Mouse (Mus musculus) spleen, embryonic (tissue): ENCODE measurements at regions not wholly inside any gene's neighbourhood (a gene's known extent, or its start where the extent isn't known, plus 50 kb on each side); places are given as distances from the start of the nearest gene placed in this dataset.

Experiments
- CTCF ChIA-PET: fragments of 350-600 bp; sonication (Branson Sonifier 250); formaldehyde crosslinking; loops from one replicate; lab custom pipeline; 2022; lab: Charles Lee

DNA sequence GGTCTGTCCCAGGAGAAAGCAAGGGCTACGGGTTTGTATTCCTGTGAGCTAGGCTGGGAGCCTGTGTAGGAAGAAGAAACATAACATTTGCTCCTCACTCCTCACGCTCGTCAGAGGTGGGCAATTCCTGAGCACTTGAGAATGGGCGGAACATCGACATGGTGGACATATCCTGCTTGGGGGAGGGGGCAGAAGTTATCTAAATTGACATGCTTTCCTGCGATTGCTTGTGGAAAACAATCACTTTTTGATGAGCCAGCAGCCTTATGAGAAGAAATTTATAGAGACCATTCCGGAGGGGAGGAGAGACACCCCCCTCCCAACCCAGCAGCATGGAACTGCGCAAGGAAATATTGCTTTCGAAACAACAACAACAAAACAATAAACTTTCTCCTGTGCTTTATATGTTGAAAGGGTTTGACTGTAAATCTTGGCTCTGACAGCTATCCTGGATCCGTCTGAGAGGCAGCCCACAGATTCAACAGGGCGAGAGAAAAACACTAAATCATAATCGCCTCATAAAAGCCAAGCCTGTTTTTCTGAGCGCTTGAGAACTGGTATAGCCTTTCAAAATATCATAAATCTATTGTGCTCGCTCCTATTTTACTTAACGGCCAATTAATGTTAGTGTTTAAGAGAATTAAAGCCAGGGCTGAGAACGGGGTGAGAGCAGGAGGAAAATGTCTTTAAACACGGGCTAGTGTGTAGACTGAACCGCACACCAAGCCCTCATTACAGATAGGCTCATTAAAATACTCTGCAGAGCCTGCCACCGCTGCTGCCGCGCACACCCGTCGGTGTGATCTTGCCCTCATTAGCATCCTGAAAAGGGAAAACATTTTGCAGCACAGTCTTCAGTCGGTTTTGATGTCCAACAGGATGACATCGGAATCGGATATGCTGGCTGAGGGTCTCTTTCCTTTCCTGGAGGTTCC lies 242.0 kb downstream of the Cd83 start:
- CTCF ChIA-PET: no interaction called here

DNA sequence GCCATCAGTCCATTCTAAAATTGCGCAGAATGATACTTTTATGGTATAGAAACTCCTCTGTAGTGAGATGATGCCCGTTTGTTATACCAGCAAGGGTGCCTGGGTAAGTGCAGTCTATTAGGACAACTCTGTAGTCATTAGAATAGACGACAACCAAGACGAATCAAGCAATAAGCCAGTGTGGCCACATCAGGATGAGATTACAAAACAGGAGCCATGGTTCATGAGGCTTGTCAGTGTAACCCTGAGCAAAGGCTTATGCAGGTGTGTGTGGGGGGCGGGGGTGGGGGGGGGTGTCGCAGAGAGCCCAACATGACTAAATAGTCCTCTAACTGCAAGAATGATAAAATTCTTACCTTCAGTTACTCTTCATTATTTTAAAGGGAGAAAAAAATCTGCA lies 243.5 kb downstream of the Cd83 start:
- CTCF ChIA-PET: interaction anchor here (0.5 kb wide), 1 partner anchor 13 kb away, joined by 3 read pairs; no protein-coding TSS in a partner anchor

DNA sequence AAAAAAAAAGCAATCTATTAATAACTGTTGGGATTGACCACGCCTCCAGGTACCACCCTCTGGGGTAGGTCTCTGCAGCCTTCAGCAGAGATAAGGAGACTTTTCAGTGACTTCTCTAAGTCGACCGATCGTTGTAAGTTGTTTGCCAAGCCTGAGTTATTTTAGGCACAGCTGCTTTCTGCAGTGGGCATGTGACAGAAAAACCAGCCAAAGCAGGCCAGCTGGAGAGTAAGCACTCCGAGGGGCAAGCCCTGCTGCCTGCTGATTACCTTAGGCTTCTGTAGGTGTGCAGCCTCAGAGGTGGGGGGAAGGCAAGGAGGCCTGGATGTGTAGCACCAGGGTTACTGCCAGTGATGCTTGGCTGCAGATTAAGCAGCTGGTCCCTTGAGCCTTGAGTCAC lies 246.0 kb downstream of the Cd83 start:
- CTCF ChIA-PET: no interaction called here

DNA sequence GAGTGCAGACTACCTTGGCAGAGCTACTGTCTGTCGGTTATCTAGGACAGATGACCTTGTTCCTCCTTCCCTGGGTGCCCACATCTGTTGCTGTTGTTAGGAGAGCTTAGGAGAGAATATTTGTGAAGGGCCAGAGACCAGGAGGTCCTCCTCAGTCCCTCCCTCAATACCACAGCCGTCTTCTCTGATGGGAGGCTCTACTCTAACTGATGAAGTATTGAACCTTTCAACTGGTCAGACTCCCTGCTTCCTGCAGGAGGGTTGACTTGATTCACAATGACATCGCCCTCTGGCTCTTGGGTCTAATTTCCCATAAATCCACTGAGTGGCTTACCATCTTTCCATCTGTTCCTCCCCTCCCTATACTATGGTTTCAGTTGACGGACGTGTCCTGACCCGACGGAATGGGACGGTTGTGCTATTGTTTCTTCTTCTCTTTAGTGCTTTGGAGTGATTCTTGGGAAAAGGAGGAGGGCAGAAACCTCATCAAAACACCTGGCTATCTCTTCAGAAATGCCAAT lies 253.3 kb downstream of the Cd83 start:
- CTCF ChIA-PET: no interaction called here

DNA sequence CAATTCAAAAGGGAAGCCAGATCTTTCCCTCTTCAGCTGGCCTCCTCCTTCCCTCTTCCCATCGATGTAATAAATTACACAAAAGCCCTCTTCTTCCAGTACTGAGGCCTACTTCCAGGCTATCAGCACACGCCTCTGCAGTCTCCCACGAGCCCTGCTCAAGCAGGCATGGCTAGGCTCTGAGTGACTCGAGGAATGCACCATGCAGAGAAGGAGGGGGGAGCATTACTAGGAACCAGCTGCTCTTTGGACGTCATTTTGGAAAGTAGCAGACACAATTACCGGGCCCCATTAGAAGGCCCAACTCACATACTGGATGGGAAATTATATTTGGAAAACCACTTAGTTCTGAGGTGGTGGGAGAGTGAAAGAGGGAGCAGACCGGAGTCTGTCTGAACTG lies 253.7 kb downstream of the Cd83 start:
- CTCF ChIA-PET: no interaction called here

DNA sequence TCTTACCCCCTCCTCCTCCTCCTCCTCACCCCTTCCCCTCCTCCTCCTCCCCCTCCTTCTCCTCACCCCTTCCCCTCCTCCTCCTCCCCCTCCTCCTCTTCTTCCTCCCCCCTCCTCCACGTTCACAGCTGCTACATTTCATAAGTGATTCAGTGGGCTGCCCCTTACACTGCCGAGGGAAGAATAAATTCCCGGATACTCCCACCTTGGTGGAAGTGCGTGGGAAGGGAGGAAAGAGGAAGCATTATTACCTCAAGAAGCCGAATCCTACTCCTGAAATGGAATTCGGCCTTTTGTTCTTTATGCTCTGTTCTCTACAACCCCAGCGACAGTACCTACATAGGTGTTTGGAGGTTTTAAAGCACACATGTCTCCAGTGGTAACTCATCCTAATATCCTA lies 256.1 kb downstream of the Cd83 start:
- CTCF ChIA-PET: no interaction called here

DNA sequence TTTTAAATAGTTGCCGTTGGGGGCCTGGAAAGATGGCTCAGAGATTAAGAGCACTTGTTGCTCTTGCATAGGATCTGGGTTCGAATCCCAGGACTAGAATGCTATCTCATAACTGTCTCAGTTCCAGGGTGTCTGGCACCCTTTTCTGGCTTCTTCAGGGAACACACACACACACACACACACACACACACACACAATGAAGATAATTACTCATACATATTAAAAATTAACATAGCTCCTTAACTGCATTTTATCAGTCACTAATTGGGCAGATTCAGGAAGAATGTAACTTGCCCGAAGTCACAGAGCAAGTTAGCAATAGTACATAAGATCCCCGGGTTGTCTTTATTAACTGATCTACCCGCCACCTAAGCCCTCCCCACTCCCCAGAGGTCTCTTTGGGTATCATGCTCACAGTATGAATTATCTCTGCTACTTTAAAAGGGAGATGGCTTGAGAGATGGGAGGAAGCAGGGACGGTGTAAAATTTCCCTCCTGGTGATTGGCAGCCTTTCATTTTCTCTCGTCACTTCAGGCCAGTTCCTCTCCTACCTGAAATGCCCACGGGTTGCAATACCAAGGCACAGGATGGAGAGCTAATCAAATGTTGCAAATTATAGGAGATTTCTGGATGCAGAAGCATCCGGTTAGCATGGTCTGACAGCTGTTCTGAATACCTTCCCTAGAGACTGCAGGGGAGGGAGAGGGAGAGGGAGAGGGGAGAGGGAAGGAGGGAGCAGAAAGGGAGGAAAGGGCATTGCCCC lies 258.3 kb downstream of the Cd83 start:
- CTCF ChIA-PET: no interaction called here

DNA sequence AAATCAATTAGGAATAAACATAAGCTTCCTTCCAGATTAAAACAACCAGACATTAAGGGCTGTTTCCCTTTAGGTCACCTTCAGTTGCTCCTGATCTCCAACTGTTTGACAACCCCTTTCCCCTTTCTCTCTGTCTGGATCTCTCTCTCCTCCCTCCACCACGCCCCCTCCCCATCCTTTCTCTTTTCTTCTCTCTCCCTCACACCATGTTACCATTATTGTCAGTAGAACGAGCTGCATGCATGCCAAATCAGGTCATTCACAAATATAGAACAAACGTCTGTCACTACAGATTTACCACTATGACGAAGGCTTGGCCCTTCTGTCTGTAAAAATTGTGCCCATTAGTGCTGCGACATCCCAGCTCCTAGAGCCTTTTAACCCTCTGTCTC lies 258.9 kb downstream of the Cd83 start:
- CTCF ChIA-PET: interaction anchor here (0.6 kb wide), 1 partner anchor 375 kb away, joined by 3 read pairs; no protein-coding TSS in a partner anchor

DNA sequence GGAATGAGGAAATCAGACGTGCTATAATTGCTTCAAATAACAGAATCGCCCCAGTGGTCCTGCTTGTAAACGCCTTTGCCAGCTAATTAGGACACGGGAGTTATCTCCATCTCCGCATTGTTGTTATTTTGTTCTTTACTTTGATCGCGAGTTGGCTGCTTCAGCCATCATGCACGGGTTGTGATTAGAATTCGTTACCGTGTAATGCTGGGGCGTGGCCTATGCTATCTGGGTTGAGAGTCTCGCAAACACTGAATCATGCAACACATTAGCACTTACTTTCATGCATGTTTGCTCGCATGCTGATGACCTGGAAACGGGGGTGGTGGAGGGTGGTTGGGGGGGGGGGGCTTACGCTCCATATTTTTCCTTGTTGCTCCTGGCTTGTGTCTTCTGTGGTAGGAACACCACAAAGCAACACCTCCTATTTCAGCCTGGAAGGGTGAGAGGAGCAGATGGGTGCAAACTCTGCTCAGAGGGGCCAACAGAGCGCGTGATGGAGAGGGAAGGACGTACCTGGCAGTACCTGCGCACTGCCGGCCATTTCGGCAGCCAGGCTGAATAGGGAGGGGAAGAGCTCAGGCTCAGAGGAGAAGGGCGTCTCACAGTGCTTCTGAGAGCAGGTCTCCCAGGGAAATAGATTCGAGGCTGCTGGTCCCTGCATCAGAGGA lies 260.1 kb downstream of the Cd83 start:
- CTCF ChIA-PET: no interaction called here

DNA sequence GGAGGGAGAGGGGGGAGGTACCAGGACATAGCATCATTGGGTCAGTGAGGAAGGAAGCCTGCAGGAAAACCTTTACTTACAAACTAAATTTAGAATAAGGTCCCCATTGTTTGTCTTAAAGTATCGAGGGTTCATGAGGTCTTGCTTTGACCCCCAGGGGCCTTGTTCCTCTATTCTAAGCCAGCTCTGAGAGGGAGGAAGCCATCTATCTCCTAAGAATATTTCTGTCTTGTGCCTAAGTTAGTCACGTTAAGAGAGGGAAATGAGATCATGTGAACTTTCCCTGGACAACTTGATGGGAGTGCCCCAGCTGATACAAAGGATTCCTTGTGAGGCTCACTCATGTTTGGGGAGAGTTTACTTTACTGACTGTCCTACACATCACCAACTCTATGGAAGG lies 261.9 kb downstream of the Cd83 start:
- CTCF ChIA-PET: no interaction called here

DNA sequence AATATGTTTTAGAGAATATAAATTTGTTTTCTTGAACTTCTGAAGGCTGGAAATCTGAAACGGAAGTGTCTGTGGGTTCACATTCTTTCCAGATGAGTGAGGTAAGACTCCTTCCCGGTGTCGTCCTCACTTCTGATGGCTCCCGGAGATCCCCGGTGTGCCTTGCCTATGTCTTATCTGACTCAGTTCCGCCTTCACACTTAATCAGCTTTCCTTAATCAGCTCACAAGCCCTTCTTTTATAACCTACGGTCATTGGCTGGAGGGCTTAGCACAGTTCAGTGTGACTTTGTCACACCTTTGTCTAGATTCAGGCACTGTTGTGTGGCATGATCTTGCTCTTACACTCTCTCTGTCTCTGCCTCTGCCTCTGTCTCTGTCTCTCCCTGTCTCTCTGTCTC lies 269.6 kb downstream of the Cd83 start:
- CTCF ChIA-PET: no interaction called here

DNA sequence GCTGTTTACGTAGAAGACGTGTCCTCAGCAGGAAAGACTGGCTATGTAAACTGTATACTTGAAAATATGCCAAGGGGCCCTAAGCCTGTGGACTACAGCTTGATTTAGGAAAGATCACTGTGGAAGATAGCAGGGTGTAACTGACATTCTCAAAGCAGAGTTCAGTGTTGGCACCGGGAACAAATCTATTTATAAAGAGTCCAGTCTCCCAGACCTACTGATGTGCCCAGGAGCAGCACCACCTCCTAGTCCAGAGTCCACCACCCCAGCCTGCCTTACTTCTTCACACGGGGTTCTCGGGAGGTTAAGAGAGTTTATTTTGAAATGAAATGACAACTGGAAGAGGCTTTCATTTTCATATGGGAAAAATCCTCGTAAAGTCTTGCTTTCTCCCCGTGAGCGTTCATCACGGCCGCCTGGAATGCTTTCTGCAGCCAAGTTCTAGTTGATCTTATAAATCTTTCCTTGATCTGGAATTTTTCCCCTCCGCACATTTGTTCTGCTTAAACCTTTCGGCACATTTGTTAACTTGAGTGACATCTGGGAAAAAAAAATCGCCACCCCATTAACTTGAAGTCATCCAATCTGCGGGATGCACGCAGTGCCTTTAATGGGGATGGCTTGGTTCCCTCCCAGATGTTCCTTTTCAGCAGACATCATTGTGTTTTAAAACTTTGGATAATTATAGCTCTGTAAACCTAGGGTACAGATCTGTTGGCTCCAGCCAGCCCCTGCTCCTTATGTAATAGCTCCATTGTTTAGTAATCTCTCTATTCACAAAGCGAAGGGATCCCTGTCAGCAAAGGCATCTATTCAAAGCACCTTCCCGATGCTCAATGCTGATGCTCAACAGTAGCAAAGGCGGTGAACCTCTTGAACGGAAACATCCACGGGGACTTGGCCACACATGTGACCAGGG lies 271.3 kb downstream of the Cd83 start:
- CTCF ChIA-PET: no interaction called here

DNA sequence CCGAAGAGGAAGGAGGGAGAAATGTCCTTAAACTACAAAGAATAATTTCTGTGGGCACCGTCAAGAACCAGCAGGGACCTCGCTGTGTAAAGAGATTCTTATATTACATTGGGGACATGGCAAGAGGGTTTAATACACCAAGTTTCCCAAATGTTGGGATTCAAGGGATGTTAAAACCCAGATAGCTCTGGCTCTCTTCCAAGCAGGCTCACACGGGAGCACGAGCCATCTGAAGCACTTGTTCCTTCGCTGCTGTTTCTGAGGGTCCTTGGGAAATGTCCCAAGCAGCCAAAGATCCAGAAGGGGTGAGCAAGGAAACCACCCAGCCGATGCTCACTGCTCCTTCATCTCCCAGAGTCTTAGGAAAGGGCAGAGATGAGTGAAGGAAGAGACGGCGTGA lies 272.1 kb downstream of the Cd83 start:
- CTCF ChIA-PET: no interaction called here

DNA sequence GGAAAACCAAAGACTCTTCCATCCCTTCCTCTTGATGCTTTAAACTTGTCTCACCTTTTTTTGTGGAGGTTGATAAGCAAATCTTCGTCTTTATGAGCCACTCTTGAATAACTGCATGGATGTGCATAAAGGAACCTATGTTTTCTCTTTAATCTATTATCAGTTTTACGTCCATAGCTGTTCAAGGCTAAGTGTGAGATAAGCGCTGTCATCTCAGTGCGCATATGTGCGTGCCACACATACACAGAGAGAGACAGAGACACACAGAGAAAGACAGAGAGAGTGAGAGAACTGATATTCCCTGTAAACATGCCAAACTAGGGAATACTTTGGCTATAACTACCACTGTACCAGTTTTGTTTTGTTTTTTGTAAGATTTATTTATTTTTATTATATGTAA lies 273.0 kb downstream of the Cd83 start:
- CTCF ChIA-PET: interaction anchor here (0.6 kb wide), 1 partner anchor 238 kb away, joined by 3 read pairs; no protein-coding TSS in a partner anchor

DNA sequence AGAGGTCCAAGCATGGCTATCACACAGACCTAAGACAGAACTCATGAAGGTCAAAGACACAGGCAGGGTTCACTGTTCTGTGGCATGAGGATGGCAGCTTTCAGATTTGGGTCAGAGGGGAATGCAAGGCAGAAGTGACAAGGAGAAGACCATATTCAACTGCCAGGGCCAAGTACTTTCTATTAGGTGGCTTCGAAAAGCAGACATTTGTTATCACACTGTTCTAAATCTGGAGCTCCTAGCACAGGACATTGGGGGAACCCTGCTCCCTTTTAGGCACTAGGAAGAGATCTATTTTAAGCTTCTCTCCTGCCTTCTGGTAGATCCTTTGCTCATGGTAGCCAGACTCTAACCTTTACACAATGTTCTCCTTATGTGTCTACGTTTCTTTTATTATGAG lies 273.7 kb downstream of the Cd83 start:
- CTCF ChIA-PET: interaction anchor here (0.6 kb wide), 1 partner anchor 239 kb away, joined by 3 read pairs; no protein-coding TSS in a partner anchor

DNA sequence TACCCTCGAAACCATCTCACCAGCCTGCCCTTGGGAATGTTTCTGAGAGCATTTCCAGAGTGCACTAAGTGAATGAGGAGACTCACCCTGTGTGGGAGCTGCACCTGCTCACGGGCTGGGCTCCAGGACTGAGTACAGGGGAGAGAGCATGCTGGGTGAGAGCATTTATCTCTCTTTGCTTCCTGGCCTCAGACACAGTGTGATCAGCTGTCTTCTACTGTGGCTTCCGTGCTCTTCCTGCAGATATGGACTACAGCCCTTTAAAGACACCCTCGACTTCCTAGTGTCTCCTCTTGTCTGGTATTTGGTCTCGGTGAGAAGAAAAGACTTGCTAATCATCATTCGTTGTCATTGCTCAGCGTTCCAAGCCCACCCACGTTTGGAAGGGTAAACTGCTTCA lies 274.9 kb downstream of the Cd83 start:
- CTCF ChIA-PET: no interaction called here

DNA sequence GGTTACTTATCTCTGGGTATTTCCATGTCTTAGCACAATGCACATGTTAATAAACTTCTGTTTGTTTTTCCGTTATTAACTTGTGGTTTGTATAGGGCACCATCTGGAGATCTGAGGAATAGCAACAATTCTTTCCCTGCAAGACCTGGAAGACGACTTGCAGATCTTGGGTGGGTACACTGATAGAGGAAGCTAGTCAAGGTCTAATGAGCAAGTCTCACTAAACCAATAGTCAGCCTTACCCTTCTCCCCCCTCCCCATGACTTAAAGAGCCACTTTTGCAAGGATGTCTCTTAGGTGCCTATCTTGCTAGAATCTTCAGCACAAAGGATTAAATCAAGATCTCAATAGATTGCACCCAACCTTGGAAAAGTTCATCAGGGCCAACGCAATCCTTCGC lies 276.7 kb downstream of the Cd83 start:
- CTCF ChIA-PET: interaction anchor here (0.7 kb wide), 1 partner anchor 172 kb away, joined by 3 read pairs; no protein-coding TSS in a partner anchor

DNA sequence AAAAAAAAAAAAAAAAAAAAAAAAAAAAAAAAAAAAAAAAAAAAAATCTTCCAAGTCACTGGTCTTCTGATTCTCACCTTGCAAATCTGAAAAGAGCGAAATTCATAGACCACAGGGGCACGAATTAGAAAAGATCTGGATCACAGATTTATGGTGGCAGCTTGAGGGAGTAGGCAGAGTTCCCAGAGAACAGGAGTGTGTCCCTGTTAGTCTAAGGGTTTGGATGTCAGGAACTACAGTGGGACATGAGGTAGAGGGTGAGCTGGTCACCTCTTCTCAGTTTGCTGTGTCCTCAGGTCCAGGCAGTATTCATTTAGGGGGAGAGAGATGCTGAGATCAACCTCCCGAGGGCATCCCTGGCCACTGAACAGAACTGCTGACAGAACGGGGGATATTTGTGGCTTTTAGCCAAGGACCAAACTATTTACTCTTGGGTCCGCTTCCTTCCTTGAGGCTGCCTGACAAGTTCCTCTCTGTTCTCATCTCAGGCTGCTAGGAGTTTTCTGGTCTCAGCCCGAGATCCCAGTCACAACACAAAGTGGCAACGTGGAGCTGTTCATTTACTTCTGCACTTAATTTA lies 277.2 kb downstream of the Cd83 start:
- CTCF ChIA-PET: interaction anchor here (1.0 kb wide), 1 partner anchor 12 kb away, joined by 3 read pairs; no protein-coding TSS in a partner anchor

DNA sequence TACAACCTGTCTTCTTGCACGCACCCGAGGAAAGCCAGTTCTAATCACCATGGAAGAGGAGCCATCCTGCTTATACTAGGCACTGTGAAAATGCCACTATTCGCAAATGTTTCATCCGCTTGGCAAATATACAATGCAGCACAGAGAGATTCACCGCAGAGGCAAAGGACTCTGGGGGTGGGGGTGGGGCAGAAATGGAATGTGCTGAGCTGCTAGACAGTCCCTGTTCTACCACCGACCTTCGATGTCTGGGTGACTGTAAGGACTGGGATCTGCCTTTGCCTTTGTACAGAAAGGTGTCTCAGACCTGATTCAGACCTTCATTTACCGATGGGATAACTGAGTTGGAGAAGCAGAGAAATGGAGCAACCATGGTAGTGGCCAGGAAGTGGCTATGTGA lies 278.7 kb downstream of the Cd83 start:
- CTCF ChIA-PET: no interaction called here

DNA sequence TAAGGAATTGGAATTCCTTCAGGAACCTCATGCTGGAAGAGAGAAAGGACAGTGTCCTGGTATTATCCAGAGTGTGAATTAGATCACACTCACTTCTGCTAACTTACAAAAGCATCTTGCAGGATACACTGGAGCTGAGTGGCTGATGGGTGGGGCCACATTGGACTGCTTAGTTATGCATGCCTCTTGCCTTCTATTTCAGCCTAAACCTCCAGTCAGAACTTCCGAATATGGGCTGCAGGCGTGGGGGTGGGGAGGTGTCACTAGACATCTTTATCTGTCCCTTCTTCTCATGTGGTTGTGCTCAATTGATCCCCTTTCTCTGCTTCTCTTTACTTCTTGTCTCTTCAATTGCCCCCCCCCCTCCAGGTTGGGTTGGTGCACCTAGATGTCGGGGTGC lies 279.5 kb downstream of the Cd83 start:
- CTCF ChIA-PET: no interaction called here
